Mouse (Mus musculus) bone marrow macrophage, adult 2 months (primary cell): ENCODE results near the gene Noct.

Experiments
- CTCF ChIP-seq: IDR thresholded peaks from 2 replicates; pipeline ENCODE4 v1.5.1; 2012; ENCODE audit warnings: low read depth, mild to moderate bottlenecking, low read length, moderate library complexity
- POLR2A ChIP-seq: IDR thresholded peaks from 2 replicates; pipeline ENCODE4 v1.6.1; 2012; ENCODE audit warnings: mild to moderate bottlenecking, low read depth, low read length, borderline replicate concordance

DNA sequence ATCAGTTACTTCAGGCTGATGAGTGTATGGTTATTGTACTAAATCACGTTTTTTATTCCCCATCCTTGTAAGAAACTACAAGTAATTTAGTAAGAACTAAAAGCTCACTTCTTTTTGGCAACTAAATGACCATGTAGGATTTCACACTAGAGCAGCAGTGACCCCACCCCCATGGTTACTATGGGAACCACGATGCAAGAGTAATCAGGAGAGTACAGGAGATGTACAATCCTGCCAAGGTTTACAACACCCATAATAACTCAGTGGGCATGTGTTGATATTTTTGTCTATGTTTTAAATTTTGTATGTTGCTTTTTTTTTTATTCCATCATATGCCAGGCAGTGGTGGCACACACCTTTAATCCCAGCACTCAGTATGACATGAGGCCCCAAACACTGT, 71.0 kb downstream of the Noct start:
- no peak for TF ChIP-seq POLR2A
- no peak for TF ChIP-seq CTCF
